Mouse (Mus musculus) cerebellum, postnatal 36 days (tissue): ENCODE data around the gene Atp8b2.

ENCODE experiments used
- DNase-seq, 2 experiments: peaks; one replicate each; pipeline ENCODE4 v3.0.0; 2021 to 2022; ENCODE audit warnings: mixed read lengths in 2 of 2

Gene Atp8b2

DNA sequence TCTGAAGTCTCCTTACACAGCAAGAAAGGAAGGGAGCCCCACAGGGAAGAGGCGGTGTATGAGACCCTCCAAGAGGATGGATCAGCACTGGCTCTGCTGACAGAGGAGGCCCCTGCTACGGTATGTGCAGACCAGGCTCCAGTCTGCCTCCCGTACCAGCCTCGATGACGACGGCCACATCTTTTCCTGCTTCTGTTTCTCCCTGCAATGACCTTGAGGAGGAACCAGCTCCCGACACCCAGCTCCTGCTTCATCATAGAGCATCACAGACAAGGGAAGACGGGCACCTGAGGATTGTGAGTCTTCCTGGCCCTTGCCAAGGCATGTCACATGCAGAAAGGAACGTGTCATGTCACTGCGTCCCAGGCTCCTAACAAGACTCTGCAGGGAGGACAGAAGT lies 65.3 kb downstream of the Atp8b2 start:
- DNase-seq, result no peak

GRCm38 (mm10) chr3:89897204-89897796 lies 66.0 kb downstream of the Atp8b2 start:
- no peak for DNase-seq

GRCm38 (mm10) chr3:89896571-89896970 lies 66.7 kb downstream of the Atp8b2 start:
- no peak for DNase-seq

- no peak for DNase-seq
Observed at GRCm38 (mm10) chr3:89892517-89893106, 70.7 kb downstream of the Atp8b2 start.

DNA sequence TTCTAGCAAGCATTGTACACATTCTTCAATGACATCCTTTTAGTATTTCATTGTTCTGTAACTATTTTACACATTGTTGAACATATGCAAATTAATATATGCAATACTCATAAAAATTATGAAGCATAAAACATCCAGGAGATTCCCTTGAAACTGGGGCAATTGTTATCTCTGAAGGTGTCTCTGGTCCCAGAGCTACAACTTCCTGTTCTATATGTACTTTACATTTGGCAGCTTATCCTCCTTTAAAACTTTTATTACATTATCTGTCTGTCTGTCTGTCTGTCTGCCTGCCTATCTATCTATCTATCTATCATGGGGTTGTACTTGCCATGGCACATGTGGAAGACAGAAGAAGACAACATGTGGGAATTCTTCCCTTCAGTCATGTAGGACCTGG lies 71.6 kb downstream of the Atp8b2 start:
- no peak for DNase-seq

DNA sequence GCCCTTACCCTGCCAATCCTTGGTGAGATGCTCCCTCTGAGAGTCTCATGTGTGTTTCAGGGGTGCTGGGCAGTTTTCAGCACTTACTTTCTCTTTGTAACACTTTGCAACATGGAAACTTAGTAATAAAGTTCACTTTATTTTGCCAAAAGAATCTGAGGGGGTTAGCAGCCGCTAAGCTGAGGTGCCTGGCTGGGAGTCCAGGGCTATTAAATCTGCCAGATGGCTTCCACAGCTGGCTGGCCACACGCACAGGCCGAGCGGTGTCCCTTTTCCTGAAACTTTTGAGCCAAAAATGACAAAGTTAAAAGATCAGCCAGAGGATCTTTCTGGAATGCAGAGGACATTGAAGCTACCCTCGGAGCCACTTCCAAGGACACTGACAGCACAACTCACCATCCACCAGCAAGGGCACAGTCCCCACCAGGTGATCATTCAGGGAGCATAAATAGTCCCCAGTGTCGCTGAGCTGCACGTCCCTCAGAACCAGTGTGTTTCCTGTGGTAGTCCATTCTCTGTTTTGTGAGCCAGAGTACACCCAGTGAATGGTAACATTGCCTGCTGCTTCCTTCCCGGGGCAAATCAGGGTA lies 73.4 kb downstream of the Atp8b2 start:
- DNase-seq, result no peak
